Mouse (Mus musculus) cerebellum, adult 2 months (tissue): ENCODE results near the gene Ccnk.

ENCODE experiments used
- CTCF ChIP-seq: fragments of 200-500 bp; IDR thresholded peaks from 2 replicates; pipeline ENCODE4 v1.5.1; 2011; ENCODE audit warnings: low read depth, mild to moderate bottlenecking, control low read depth, low read length, moderate library complexity, borderline replicate concordance; ENCODE audit not compliant: insufficient read depth
- POLR2A ChIP-seq: fragments of 200-500 bp; IDR thresholded peaks from 2 replicates; pipeline ENCODE4 v1.6.1; 2011; ENCODE audit warnings: low read length, control low read depth, borderline replicate concordance; ENCODE audit not compliant: insufficient read depth

GRCm38 (mm10) chr12:108220621-108221020 lies 41.2 kb downstream of the Ccnk start:
- TF ChIP-seq CTCF (no peak), POLR2A (no peak)
